Mouse (Mus musculus): Measurements from ENCODE around the gene Ubtd2. TPM values are rescaled to one million over a fixed set of nuclear protein-coding genes. Genes with fewer than 3 reads are reported as not detected.

Ubtd2 gene
- polyA plus RNA-seq, 1 experiment from 2014 or later: 3.2 TPM

DNA sequence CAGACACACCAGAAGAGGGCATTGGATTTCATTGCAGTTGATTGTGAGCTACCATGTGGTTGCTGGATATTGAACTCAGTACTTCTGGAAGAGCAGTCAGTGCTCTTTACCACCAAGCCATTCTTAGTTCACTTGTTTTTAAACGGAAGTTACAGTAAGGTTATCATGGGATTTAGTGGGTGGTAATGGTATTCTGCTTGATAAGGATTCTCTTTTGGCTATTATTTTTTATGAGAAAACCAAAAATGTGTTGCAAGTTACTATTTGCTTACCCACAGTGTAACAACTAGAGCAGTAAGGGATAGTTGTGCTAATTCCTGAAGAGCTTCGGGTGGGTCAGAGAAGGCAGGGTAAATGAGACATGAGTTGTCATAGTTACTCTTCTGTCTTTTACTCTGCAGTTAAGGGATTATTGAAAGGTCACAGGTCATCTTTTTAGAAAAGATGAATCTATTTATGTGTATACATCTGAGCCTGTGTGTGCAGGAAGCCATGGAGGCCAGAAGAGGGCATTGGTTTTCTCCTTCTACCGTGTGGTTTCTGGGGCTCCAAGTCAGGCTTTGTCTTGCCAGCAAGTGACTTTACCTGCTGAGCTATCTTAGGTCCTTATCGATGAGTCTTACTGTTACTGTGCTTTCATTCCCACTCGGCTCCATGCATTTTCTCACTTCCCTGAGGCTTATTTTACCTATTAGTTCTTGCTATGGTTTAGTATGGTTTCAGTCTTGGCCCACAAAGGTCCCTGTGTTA is 20.5 kb downstream of the Ubtd2 start:
- WGBS (ENCODE audit: insufficient replicate concordance): 70% methylated on average over 5 of the region's 5 CpGs
- Histone ChIP-seq H3K4me2 (ENCODE audit: low read depth, low read length) (no peak overlapping the region), H3K27ac (ENCODE audit: low read depth) (no peak overlapping the region), H3K4me3 (ENCODE audit: low read depth, low read length) (no peak overlapping the region), H3K9me3 (ENCODE audit: low read length) (no peaks in the 10 kb centered on the region), H3K4me1 (ENCODE audit: insufficient read depth) (no peaks in the 10 kb centered on the region), H3K9ac (replicated peaks) (no peak overlapping the region), H3K27me3 (ENCODE audit: insufficient read depth, low read length) (no peaks in the 10 kb centered on the region), H3K36me3 (replicated peaks; ENCODE audit: insufficient read depth, low read length) (no peaks in the 10 kb centered on the region)
- ATAC-seq: no peak
- TF ChIP-seq CTCF (IDR thresholded peaks at IDR 0.05; ENCODE audit: low read depth) (no peak), EP300 (IDR thresholded peaks at IDR 0.05; ENCODE audit: low read depth) (no peak)
- DNase-seq: no peak

- no peaks in the 10 kb centered on the region for H3K9me3 ChIP-seq (ENCODE audit: low read length)
- TF ChIP-seq EP300 (IDR thresholded peaks at IDR 0.05; ENCODE audit: low read depth) (no peak), CTCF (IDR thresholded peaks at IDR 0.05; ENCODE audit: low read depth) (no peak)
- DNase-seq: no peak
Measured at GRCm38 (mm10) chr11:32481525-32481924, 26.4 kb downstream of the Ubtd2 start.

DNA sequence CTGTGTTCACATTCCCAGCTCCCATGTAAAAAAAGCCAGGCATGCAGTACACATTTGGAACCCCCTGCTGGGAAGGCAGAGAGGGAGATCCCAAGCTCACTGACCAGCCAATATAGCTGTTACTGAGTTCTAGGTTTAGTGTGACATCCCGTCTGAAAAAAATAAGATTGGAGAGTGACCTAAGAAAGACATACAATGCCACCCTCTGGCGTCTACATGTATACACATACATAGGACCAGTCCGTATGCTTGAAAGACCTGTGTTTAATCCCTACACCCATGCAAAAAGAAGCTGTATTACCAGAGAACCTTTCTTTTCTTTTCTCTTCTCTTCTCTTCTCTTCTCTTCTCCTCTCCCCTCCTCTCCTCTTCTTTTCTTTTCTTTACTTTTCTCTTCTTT is 30.1 kb downstream of the Ubtd2 start:
- H3K36me3 ChIP-seq (replicated peaks; ENCODE audit: insufficient read depth, low read length): no peaks in the 10 kb centered on the region
- DNase-seq (no peak), ATAC-seq (no peak)
- TF ChIP-seq EP300 (IDR thresholded peaks at IDR 0.05; ENCODE audit: low read depth) (no peak), CTCF (IDR thresholded peaks at IDR 0.05; ENCODE audit: low read depth) (peak; percentile 34; the same call in 1 of the 2 replicates)
- peaks cover 13% of the 10 kb centered on the region; the same call in 1 of the 2 replicates for H3K4me1 ChIP-seq (ENCODE audit: insufficient read depth)
- H3K9ac ChIP-seq (replicated peaks): no peak overlapping the region
- no peak overlapping the region for H3K4me3 ChIP-seq (ENCODE audit: low read depth, low read length)
- no peaks in the 10 kb centered on the region for H3K27me3 ChIP-seq (ENCODE audit: insufficient read depth, low read length)
- WGBS (ENCODE audit: insufficient replicate concordance): 45% methylated on average over 3 of the region's 3 CpGs
- H3K27ac ChIP-seq (ENCODE audit: low read depth): no peak overlapping the region
- no peaks in the 10 kb centered on the region for H3K9me3 ChIP-seq (ENCODE audit: low read length)
- H3K4me2 ChIP-seq (ENCODE audit: low read depth, low read length): no peak overlapping the region

More at GRCm38 (mm10) chr11:32481525-32481924, 26.4 kb downstream of the Ubtd2 start:
- no peaks in the 10 kb centered on the region for H3K27me3 ChIP-seq (ENCODE audit: insufficient read depth, low read length)
- no peak overlapping the region for H3K4me3 ChIP-seq (ENCODE audit: low read depth, low read length)
- no peak overlapping the region for H3K4me2 ChIP-seq (ENCODE audit: low read depth, low read length)
- H3K9ac ChIP-seq (replicated peaks): no peak overlapping the region
- 49% methylated on average over 2 of the region's 2 CpGs for WGBS (ENCODE audit: insufficient replicate concordance)
- no peak overlapping the region for H3K27ac ChIP-seq (ENCODE audit: low read depth)
- ATAC-seq: no peak
- no peaks in the 10 kb centered on the region for H3K36me3 ChIP-seq (replicated peaks; ENCODE audit: insufficient read depth, low read length)
- H3K4me1 ChIP-seq (ENCODE audit: insufficient read depth): 0 out of 2 replicates have a peak, but pooled peaks cover 2% of the 10 kb centered on the region

DNA sequence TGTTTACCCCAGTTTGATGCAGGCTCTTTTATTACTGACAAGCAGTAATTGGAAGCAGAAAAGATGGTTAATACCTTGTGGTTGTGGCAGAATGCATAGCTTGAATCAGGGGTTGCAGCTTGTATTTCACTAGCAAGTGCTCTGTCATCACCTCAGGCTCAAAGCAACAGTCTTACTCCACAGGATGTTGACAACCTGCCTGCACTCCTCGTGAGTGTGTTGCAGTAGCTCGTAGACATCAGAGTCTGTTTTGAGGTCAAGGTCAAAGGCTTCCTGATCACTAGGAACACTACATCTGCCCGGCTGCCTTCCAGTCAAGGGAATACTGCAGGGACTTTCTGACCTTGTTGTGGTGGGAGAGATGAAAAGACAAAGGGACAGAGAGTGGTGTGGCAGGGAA is 31.5 kb downstream of the Ubtd2 start:
- no peak for ATAC-seq
- 32% methylated on average over 3 of the region's 3 CpGs for WGBS (ENCODE audit: insufficient replicate concordance)

DNA sequence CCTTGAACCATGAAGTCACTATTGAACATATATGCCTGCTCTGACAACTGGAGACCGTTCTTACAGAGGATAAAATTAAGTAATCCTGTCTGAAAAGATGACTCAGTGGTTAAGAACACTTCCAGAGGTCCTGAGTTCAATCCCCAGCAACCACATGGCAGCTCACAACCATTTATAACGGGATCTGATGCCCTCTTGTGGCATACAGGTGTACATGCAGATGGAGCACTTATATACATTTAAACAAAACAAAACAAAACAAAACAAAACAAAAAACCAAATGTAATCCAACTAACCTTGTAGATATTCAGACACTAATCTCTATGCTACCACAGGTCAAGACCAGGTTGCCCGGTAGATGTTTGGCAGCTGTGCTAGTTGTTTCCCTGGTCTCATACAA is 32.3 kb downstream of the Ubtd2 start:
- no peak for DNase-seq
- ATAC-seq: no peak
- WGBS (ENCODE audit: insufficient replicate concordance): 82% methylated on average over 3 of the region's 3 CpGs

More for the DNA sequence above, 31.5 kb downstream of the Ubtd2 start:
- no peaks in the 10 kb centered on the region for H3K36me3 ChIP-seq (replicated peaks; ENCODE audit: insufficient read depth, low read length)
- H3K4me2 ChIP-seq (ENCODE audit: low read depth, low read length): no peak overlapping the region
- peaks cover 16% of the 10 kb centered on the region; the same call in 1 of the 2 replicates for H3K4me1 ChIP-seq (ENCODE audit: insufficient read depth)
- no peaks in the 10 kb centered on the region for H3K27me3 ChIP-seq (ENCODE audit: insufficient read depth, low read length)
- no peaks in the 10 kb centered on the region for H3K9me3 ChIP-seq (ENCODE audit: low read length)
- H3K9ac ChIP-seq (replicated peaks): no peak overlapping the region
- no peak for TF ChIP-seq EP300 (IDR thresholded peaks at IDR 0.05; ENCODE audit: low read depth)
- no peak for TF ChIP-seq CTCF (IDR thresholded peaks at IDR 0.05; ENCODE audit: low read depth)
- no peak overlapping the region for H3K27ac ChIP-seq (ENCODE audit: low read depth)
- H3K4me3 ChIP-seq (ENCODE audit: low read depth, low read length): no peak overlapping the region
- no peak for DNase-seq

GRCm38 (mm10) chr11:32488344-32488743 is 33.2 kb downstream of the Ubtd2 start:
- TF ChIP-seq EP300 (IDR thresholded peaks at IDR 0.05; ENCODE audit: low read depth) (no peak), CTCF (IDR thresholded peaks at IDR 0.05; ENCODE audit: low read depth) (no peak)
- no peaks in the 10 kb centered on the region for H3K9me3 ChIP-seq (ENCODE audit: low read length)
- H3K4me1 ChIP-seq (ENCODE audit: insufficient read depth): peaks cover 14% of the 10 kb centered on the region; the same call in 1 of the 2 replicates
- H3K27me3 ChIP-seq (ENCODE audit: insufficient read depth, low read length): no peaks in the 10 kb centered on the region
- H3K27ac ChIP-seq (ENCODE audit: low read depth): no peak overlapping the region
- no peak overlapping the region for H3K4me3 ChIP-seq (ENCODE audit: low read depth, low read length)
- H3K4me2 ChIP-seq (ENCODE audit: low read depth, low read length): no peak overlapping the region
- no peak overlapping the region for H3K9ac ChIP-seq (replicated peaks)
- H3K36me3 ChIP-seq (replicated peaks; ENCODE audit: insufficient read depth, low read length): no peaks in the 10 kb centered on the region
- ATAC-seq: no peak
- DNase-seq: no peak

More for the DNA sequence above, 32.3 kb downstream of the Ubtd2 start:
- Histone ChIP-seq H3K4me2 (ENCODE audit: low read depth, low read length) (no peak overlapping the region), H3K4me1 (ENCODE audit: insufficient read depth) (peaks cover 14% of the 10 kb centered on the region; the same call in 1 of the 2 replicates), H3K9ac (replicated peaks) (no peak overlapping the region), H3K36me3 (replicated peaks; ENCODE audit: insufficient read depth, low read length) (no peaks in the 10 kb centered on the region), H3K27ac (ENCODE audit: low read depth) (no peak overlapping the region), H3K9me3 (ENCODE audit: low read length) (no peaks in the 10 kb centered on the region), H3K4me3 (ENCODE audit: low read depth, low read length) (no peak overlapping the region), H3K27me3 (ENCODE audit: insufficient read depth, low read length) (no peaks in the 10 kb centered on the region)
- no peak for TF ChIP-seq EP300 (IDR thresholded peaks at IDR 0.05; ENCODE audit: low read depth)
- TF ChIP-seq CTCF (IDR thresholded peaks at IDR 0.05; ENCODE audit: low read depth): peak; percentile 53

Measured in liver, postnatal 0 days (tissue).